Mouse (Mus musculus): Measurements from ENCODE around the gene 4930442H23Rik.

4930442H23Rik gene

DNA sequence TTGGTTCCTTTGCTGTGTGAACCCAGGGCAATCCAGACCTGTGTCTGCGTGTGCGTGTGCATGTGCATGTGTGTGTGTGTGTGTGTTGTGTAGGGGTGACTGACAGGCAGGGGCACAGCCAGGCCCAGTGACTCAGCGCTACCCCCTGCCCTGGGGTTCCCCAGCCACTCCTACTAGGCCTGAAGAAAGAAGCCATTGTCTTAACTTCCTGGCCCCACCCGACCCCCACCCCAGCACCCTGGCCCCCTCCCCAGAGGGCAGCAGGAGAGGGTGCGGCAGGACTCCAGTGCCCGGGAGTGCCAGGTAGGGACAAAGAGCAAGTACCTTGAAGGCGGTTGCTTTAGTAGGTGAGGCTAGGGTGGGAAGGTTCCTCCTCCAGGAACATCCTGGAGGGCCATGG lies 37.9 kb downstream of the 4930442H23Rik start:
- DNase-seq (ENCODE audit: low read depth, low spot score): no peak

GRCm38 (mm10) chr10:81145307-81145706 lies 38.3 kb downstream of the 4930442H23Rik start:
- no peak for DNase-seq (ENCODE audit: low read depth, low spot score)

GRCm38 (mm10) chr10:81144667-81145066 lies 39.0 kb downstream of the 4930442H23Rik start:
- DNase-seq (ENCODE audit: low read depth, low spot score): no peak

DNA sequence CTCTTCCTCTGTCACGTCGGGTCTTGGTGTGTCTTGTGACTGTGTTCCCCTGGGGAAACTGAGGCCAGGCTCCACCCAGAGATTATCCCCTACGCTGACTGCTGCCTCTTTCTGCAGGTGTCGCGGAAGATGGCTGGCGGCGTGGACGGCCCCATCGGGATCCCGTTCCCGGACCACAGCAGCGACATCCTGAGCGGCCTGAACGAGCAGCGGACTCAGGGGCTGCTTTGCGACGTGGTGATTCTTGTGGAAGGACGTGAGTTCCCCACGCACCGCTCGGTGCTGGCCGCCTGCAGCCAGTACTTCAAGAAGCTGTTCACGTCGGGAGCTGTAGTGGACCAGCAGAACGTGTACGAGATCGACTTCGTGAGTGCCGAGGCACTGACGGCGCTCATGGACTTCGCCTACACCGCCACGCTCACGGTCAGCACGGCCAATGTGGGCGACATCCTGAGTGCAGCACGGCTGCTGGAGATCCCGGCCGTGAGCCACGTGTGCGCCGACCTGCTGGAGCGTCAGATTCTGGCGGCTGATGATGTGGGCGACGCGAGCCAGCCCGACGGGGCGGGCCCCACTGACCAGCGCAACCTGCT lies 39.7 kb downstream of the 4930442H23Rik start:
- no peak for DNase-seq (ENCODE audit: low read depth, low spot score)

DNA sequence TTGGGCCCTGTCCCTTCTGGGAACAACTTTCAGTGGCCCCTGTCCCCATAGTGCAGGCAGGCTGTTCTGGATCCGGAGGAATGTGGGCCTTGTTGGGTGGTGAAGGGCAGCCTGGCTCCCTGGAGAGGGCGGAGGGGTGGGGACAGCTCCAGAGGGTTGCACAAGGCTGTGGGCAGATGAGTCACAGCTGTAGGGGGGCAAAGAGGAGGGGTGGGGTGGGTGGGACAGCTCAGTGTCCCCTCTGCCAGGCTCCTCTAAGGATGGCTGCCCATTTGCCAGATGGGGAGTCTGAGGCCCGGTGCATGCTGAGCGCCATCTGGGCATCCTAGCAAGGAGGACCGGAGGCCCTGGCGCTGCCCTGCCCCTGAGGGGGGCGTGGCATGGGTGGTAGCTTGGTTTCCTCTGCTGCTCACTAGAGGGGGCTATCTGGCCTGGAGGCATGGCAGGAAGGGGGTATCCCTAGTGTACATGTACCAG lies 40.5 kb downstream of the 4930442H23Rik start:
- no peak for DNase-seq (ENCODE audit: low read depth, low spot score)

GRCm38 (mm10) chr10:81142551-81142981 lies 41.1 kb downstream of the 4930442H23Rik start:
- DNase-seq (ENCODE audit: low read depth, low spot score): no peak

- no peak for DNase-seq (ENCODE audit: low read depth, low spot score)
Measured at GRCm38 (mm10) chr10:81141455-81142210, 42.0 kb downstream of the 4930442H23Rik start.

DNA sequence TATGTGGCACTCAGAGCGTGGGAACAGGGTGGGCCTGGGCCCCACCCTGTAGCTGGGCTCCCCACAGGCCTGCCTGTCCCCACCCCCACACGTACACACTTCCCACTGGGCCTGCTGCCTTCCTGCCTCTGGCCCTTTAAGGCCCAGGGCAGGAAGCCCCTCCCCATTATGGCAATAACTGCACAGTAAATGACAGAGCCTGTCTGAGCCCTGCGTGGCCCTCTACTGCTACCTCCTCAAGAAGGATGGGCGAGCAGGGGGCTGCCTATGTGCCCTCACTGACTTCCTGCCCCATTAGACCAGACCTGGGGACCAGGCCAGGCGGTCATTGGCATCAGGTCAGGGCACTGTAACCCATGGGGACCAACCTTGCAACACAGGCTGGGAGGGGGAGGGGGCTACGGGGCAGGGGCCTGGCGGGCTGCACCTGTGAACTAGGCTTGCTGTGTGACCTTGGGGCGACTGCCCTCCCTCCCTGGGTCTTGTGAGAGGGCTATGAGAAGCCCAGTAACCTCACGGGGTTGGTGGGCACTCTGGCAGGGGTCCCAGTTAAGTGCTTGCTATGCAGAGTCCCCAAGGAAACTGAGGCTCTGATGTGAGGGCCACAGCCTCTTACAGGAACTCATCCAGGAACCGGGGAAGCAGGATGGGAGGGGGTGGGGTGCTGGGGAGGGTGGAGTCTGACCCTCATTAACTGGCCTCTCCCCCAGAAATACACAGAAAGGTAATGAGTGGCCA lies 42.8 kb downstream of the 4930442H23Rik start:
- DNase-seq (ENCODE audit: low read depth, low spot score): no peak

- DNase-seq (ENCODE audit: low read depth, low spot score): no peak
Measured at GRCm38 (mm10) chr10:81140005-81140404, 43.6 kb downstream of the 4930442H23Rik start.

GRCm38 (mm10) chr10:81139529-81139846 lies 44.2 kb downstream of the 4930442H23Rik start:
- DNase-seq (ENCODE audit: low read depth, low spot score): no peak

- no peak for DNase-seq (ENCODE audit: low read depth, low spot score)
Measured at GRCm38 (mm10) chr10:81138821-81139528, 44.7 kb downstream of the 4930442H23Rik start.

DNA sequence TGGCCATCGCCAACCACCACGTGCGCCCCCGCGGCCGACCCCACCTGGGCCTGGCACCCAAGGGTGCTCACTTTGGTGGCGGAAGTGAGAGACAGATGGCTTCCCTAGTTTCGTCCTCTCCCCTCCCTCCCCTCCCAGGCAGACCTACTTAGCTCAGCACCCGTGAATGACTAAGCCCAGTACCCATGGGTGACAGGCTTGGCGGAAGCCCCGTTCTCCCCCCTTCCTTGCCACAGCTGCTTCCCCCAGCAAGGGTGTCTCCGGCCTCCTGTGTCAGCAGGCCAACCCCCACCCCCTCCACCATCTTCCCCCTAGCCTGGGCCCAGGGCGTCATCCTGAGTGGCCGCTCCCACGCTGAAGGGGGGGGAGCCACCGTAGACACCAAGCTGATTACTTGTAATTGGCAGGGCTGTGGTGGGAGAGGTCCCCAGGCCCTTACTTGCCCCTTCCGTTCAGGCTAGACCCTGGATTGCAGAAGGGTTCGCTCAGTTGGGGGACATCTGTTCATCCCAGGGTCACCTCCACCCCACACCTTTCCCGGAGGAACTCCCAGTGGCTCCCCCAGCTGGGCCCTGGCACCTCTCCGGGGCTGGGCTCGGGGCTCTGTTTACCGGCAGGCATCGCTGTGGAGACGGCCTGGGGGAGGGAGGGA lies 45.4 kb downstream of the 4930442H23Rik start:
- no peak for DNase-seq (ENCODE audit: low read depth, low spot score)

DNA sequence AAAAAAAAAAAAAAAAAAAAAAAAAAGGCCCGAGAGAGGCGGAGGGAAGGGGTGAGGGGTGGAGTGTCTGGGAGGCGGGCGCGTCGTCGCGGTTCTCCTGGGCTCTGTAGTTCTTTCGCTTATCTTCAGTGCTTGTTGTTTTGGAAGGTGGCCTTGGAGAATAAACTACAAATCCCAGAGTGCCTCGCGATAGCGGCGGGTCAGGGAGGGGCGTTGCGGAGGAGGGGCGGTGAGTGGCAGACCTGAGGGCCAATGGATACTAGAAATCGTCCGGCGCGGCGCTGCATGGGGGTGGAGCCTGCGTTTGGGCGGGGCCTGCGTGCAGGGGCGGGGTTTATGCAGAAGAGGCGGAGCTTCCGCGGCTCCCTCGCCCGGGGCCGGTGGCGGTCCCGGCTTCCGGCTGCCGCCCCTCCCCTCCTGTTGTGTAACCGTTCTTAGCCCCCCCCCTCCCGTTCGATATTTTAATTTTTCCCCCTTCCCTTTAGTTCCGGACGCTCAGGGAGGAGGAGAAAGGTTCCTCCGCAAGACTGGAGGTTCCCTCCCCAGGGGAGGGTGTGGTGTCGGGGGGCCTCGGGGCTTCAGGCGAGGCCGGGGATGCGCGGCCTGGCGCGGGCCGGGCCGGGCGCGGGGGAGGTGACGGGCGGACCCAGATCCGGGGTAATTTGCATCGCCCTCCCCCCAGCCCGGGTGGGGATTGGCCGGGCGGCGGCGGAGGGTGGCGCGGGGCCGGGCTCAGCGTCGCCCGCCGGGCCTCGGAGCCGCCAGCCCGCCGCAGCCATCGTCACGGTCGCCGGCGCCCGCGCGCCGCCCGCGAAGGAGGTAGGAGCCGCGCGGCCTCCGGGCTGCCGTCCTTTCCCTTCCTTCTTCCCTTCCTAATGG lies 46.2 kb downstream of the 4930442H23Rik start:
- DNase-seq (ENCODE audit: low read depth, low spot score): peak; percentile 99

GRCm38 (mm10) chr10:81136706-81137231 lies 46.9 kb downstream of the 4930442H23Rik start:
- DNase-seq (ENCODE audit: low read depth, low spot score): no peak

GRCm38 (mm10) chr10:81135831-81136705 lies 47.6 kb downstream of the 4930442H23Rik start:
- peak; percentile 58 for DNase-seq (ENCODE audit: low read depth, low spot score)

DNA sequence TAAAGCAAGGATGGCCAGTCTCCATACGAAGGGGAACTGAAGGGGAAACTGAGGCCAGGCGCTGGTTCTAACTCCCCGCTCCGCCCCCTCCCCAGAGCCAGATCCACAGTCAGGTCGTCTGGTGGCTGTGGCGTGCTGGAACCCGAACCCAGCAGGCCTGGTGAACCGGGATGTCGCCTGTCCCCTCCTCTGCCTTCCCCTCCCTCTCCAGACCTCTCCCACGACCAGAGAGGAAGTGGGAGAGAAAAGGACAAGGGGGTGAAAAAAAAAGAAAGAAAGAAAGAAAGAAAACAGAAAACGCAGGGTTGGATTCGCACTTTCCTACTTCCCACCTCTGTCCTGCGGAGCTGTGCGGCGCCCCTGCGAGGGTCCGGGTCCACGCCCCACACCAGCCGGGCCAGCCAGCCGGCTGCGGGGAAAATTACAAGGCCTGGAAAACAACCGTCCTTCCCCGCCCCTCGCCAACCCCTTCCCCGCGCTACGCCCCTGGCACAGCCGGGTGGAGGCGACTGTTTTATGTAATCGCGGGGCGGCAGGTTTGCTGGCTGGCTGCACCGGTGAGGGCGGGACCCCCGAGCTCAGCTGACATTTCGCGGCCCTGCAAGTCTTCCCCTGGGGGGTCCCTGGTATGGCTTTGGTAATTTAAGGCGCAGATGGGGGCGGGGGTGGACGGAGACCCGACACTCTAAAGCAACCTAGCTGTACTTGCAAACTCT lies 48.5 kb downstream of the 4930442H23Rik start, which contains the start of gene Zbtb7a:
Gene Zbtb7a, plus strand, starts transcription at position 255 of the 716 bp plus-strand sequence.
- no peak for DNase-seq (ENCODE audit: low read depth, low spot score)

GRCm38 (mm10) chr10:81134181-81134587 lies 49.5 kb downstream of the 4930442H23Rik start:
- no peak for DNase-seq (ENCODE audit: low read depth, low spot score)
